Mouse (Mus musculus): ENCODE measurements around the gene Tusc2.
"Not testable (repeated sequence)": the region's sequence is repeated elsewhere in the genome, so short reads cannot be mapped to it uniquely, and the experiment has no call there.

DNA sequence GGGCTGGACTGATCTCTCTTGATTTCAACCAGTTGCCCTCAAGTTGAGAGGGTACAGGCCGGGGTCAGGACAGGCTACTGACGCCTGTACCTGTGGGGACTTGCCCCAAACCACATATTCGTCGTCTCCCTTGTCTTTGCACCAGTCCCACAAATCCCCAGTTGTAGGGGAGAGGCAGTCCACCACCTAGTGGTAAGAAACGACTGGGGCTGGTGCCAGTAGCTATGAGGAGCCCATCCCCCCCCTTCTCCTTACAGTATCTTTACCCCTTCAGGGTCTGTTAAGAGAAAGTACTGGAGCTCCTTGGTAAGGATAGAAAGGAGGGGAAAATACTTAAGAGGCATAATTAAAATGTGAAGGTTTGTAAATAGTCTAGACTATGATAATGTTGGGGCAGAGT is 2.5 kb downstream of the Tusc2 start:
- not testable (repeated sequence) for TF ChIP-seq CTCF (conservative IDR thresholded peaks at IDR 0.05; ENCODE audit: insufficient read depth, insufficient read length, low read depth, low read length); POLR2A (IDR thresholded peaks at IDR 0.05; ENCODE audit: low read depth, low read length)

Data from kidney, adult 2 months (tissue).